Mouse (Mus musculus): ENCODE data around the gene Crtc3.

The Crtc3 gene

GRCm38 (mm10) chr7:80548513-80549260 lies 140.0 kb downstream of the Crtc3 start:
- no peak for DNase-seq

DNA sequence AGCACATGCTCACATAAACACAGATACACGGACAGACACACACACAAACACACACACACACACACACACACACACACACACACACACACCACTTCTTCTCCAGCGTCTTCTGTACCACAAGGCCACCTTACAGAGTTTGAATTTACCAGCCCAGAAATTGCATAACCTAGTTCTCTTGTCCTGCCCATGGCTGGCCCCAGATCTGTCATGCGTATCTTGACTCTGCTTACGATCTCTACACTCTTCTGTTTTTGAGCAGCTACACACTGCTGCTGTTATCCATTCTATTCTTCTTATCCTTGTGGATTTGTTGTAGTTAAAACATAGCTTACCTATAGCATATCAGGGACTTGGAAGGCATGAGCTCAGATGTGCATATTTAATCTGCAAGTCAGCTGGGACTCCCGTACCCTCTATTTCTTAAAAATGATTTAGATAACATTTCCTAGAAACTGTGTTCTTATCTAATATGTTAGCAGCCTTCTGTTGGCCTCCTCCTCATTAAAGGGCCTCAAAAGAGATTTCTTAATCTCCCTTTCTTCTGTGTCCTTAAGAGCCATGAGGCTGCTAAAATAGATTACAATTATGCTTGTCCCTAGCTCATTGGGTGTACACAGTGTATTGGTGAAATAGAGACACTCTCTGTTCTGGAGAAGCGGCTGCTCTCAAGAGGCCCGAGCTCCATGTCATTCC lies 146.4 kb downstream of the Crtc3 start:
- DNase-seq = no peak

- DNase-seq = no peak
Observed at GRCm38 (mm10) chr7:80539581-80539980, 149.1 kb downstream of the Crtc3 start.

Measured in spleen, adult 18-20 months (tissue).